Mouse (Mus musculus): ENCODE measurements at regions not wholly inside any gene's neighbourhood (a gene's known extent, or its start where the extent isn't known, plus 50 kb on each side); places are given as distances from the start of the nearest gene placed in this dataset.

- peak; percentile 40 for DNase-seq
- intact Hi-C loops (cut with DNase I), result loop anchor here (10.0 kb wide), 1 partner anchor 1616 kb away; no protein-coding TSS in a partner anchor
Measured at GRCm38 (mm10) chr12:106379151-106379594, 369.1 kb downstream of the Vrk1 start.

GRCm38 (mm10) chr12:106379779-106380178 is 369.8 kb downstream of the Vrk1 start:
- no peak for DNase-seq
- intact Hi-C loops (cut with DNase I), result loop anchor here (10.0 kb wide), 2 partner anchors 95 to 1615 kb away; no protein-coding TSS in a partner anchor

GRCm38 (mm10) chr12:106381821-106382220 is 371.8 kb downstream of the Vrk1 start:
- DNase-seq, result no peak
- intact Hi-C loops (cut with DNase I), result loop anchor here (10.0 kb wide), 1 partner anchor 93 kb away; no protein-coding TSS in a partner anchor

GRCm38 (mm10) chr12:106389214-106389613 is 379.2 kb downstream of the Vrk1 start:
- no peak for DNase-seq
- intact Hi-C loops (cut with DNase I), result loop anchor here (10.0 kb wide), 1 partner anchor 86 kb away; no protein-coding TSS in a partner anchor

- DNase-seq, result no peak
- intact Hi-C loops (cut with DNase I), result no loop called here
Measured at GRCm38 (mm10) chr12:106392316-106392715, 382.3 kb downstream of the Vrk1 start.

GRCm38 (mm10) chr12:106399085-106399484 is 389.1 kb downstream of the Vrk1 start:
- intact Hi-C loops (cut with DNase I), result no loop called here

GRCm38 (mm10) chr12:106411075-106411474 is 401.0 kb downstream of the Vrk1 start:
- DNase-seq, result no peak
- intact Hi-C loops (cut with DNase I), result no loop called here

More at GRCm38 (mm10) chr12:106399085-106399484, 389.1 kb downstream of the Vrk1 start:
- DNase-seq, result peak; percentile 9

GRCm38 (mm10) chr12:106426631-106427030 is 416.6 kb downstream of the Vrk1 start:
- intact Hi-C loops (cut with DNase I), result no loop called here
- no peak for DNase-seq

- intact Hi-C loops (cut with DNase I), result no loop called here
- DNase-seq, result peak; percentile 6
Measured at GRCm38 (mm10) chr12:106429991-106430390, 420.0 kb downstream of the Vrk1 start.

GRCm38 (mm10) chr12:106445151-106445550 is 435.1 kb downstream of the Vrk1 start:
- intact Hi-C loops (cut with DNase I), result no loop called here
- DNase-seq, result no peak

- intact Hi-C loops (cut with DNase I), result no loop called here
- no peak for DNase-seq
Measured at GRCm38 (mm10) chr12:106445976-106446375, 435.9 kb downstream of the Vrk1 start.

- intact Hi-C loops (cut with DNase I), result no loop called here
- no peak for DNase-seq
Measured at GRCm38 (mm10) chr12:106446876-106447532, 437.0 kb downstream of the Vrk1 start.

GRCm38 (mm10) chr12:106448551-106448950 is 438.5 kb downstream of the Vrk1 start:
- intact Hi-C loops (cut with DNase I), result no loop called here
- no peak for DNase-seq

GRCm38 (mm10) chr12:106453491-106453890 is 443.5 kb downstream of the Vrk1 start:
- intact Hi-C loops (cut with DNase I), result no loop called here
- no peak for DNase-seq

GRCm38 (mm10) chr12:106458215-106458614 is 448.2 kb downstream of the Vrk1 start:
- no peak for DNase-seq
- intact Hi-C loops (cut with DNase I), result no loop called here

GRCm38 (mm10) chr12:106460650-106461049 is 450.6 kb downstream of the Vrk1 start:
- intact Hi-C loops (cut with DNase I), result no loop called here
- DNase-seq, result no peak

- no peak for DNase-seq
- intact Hi-C loops (cut with DNase I), result no loop called here
Measured at GRCm38 (mm10) chr12:106462281-106462680, 452.3 kb downstream of the Vrk1 start.

- intact Hi-C loops (cut with DNase I), result no loop called here
Measured at GRCm38 (mm10) chr12:106464701-106465100, 454.7 kb downstream of the Vrk1 start.

GRCm38 (mm10) chr12:106468173-106468860 is 458.3 kb downstream of the Vrk1 start:
- no peak for DNase-seq
- intact Hi-C loops (cut with DNase I), result no loop called here

More at GRCm38 (mm10) chr12:106464701-106465100, 454.7 kb downstream of the Vrk1 start:
- no peak for DNase-seq

GRCm38 (mm10) chr12:106474501-106475165 is 464.6 kb downstream of the Vrk1 start:
- peak; percentile 32 for DNase-seq
- intact Hi-C loops (cut with DNase I), result loop anchor here (5.0 to 10.0 kb wide), 2 partner anchors 90 to 162 kb away; no protein-coding TSS in a partner anchor

- DNase-seq, result no peak
- intact Hi-C loops (cut with DNase I), result loop anchor here (10.0 kb wide), 1 partner anchor 91 kb away; no protein-coding TSS in a partner anchor
Measured at GRCm38 (mm10) chr12:106475486-106476050, 465.5 kb downstream of the Vrk1 start.

Measured in left cerebral cortex, postnatal 4 days (tissue).